Mouse (Mus musculus) liver, adult 2 months (tissue): ENCODE results near the gene Chd6. TPM values are rescaled to one million over a fixed set of nuclear protein-coding genes. Genes with fewer than 3 reads are reported as not detected.
A peak's percentile ranks its signal among the peaks of the same experiment; 100 is the strongest.

Experiments
- DNase-seq: peaks from one replicate; pipeline ENCODE4 v3.0.0-alpha.2; 2011; ENCODE audit warnings: low read depth, low spot score; ENCODE audit errors: extremely low read depth
- H3K27ac ChIP-seq: fragments of 200-500 bp; replicated peaks from 2 replicates; pipeline ENCODE4 v1.5.1; 2012; ENCODE audit warnings: low read depth, mild to moderate bottlenecking, control low read depth, inconsistent platforms, low read length; ENCODE audit not compliant: insufficient read depth
- H3K27me3 ChIP-seq: fragments of 200-500 bp; 2 replicates; pipeline ENCODE4 v1.6.1; 2012; ENCODE audit warnings: mild to moderate bottlenecking, moderate library complexity, low read length, inconsistent platforms; ENCODE audit not compliant: control insufficient read depth, insufficient read depth
- H3K36me3 ChIP-seq: fragments of 200-500 bp; 2 replicates; pipeline ENCODE4 v1.6.1; 2012; ENCODE audit warnings: low read length, inconsistent platforms; ENCODE audit not compliant: control insufficient read depth, insufficient read depth
- H3K4me1 ChIP-seq: fragments of 200-500 bp; 2 replicates; pipeline ENCODE4 v1.6.1; 2011; ENCODE audit warnings: low read length; ENCODE audit not compliant: control insufficient read depth, insufficient read depth
- H3K4me3 ChIP-seq: fragments of 200-500 bp; 2 replicates; pipeline ENCODE4 v1.5.1; 2011; ENCODE audit warnings: low read depth, mild to moderate bottlenecking, control low read depth, low read length, moderate library complexity; ENCODE audit not compliant: insufficient read depth
- H3K79me2 ChIP-seq: fragments of 200-500 bp; 2 replicates; pipeline ENCODE4 v1.6.1; 2012; ENCODE audit warnings: inconsistent platforms, mild to moderate bottlenecking, low read length, moderate library complexity; ENCODE audit not compliant: control insufficient read depth, insufficient read depth
- H3K9ac ChIP-seq: fragments of 200-500 bp; 2 replicates; pipeline ENCODE4 v1.6.1; 2012; ENCODE audit warnings: low read depth, mild to moderate bottlenecking, control low read depth, inconsistent platforms, low read length
- CTCF ChIP-seq: fragments of 200-500 bp; IDR thresholded peaks from 2 replicates; pipeline ENCODE4 v1.5.1; 2011; ENCODE audit warnings: low read depth, low read length, control low read depth
- POLR2A ChIP-seq: fragments of 200-500 bp; IDR thresholded peaks from 2 replicates; pipeline ENCODE4 v1.6.1; 2011; ENCODE audit warnings: low read length, control low read depth; ENCODE audit not compliant: insufficient read depth; ENCODE audit errors: extremely low read depth
- WGBS: fragments of 180-500 bp; shearing (Covaris S2); methylation state at CpG from one replicate; pipeline ENCODE4 v1.1.7; 2018; 5-methylcytosine and 5-hydroxymethylcytosine counted together
- polyA plus RNA-seq: library from polyadenylated mRNA; depleted of rRNA; stranded (reverse); fragments of >200 nt; gene quantifications from 2 replicates; pipeline ENCODE4 v1.2.3, GENCODE M21; 2012; rRNA removed
- total RNA-seq: library from RNA; depleted of rRNA; stranded (reverse); fragments of >200 nt; gene quantifications from 2 replicates; pipeline ENCODE4 v1.2.3, GENCODE M21; 2014; rRNA removed

The Chd6 gene
- total RNA-seq (12.5 and 13.6 TPM in 2 replicates), polyA plus RNA-seq (2.9 and 3.9 TPM in 2 replicates)

DNA sequence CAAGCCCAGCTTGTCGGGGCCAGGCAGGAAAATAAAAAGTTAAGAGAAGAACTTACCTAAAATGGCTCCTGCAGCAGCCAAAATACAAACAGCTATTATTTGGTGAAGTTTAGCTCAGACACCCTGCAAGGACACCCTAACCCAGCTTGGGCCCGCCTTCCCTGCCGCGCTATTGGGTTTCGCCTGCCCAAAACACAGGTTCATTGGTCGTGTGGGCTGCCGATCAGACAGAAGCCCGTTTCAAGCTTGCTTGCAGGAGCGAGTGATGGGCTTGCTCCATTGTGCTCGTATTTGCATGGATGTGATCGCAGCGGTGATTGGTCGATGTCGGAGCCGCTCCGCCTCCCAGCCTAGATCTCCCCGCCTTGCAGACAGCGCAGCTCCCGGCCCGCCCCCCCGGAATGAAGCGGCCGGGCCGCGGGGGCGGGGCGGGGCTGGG is at the start of gene Chd6:
Chd6 (minus strand) TSS at position 143 of the 439 bp plus-strand sequence.
- H3K36me3 ChIP-seq, result no peaks in the 10 kb centered on the region
- DNase-seq, result peak; percentile 98
- WGBS, result 2% methylated on average over 27 of the region's 27 CpGs
- H3K79me2 ChIP-seq, result peaks cover 16% of the 10 kb centered on the region; the same call in 1 of the 2 replicates
- 0 out of 2 replicates have a peak, but pooled peaks have one; percentile 11 for TF ChIP-seq POLR2A
- TF ChIP-seq CTCF, result no peak
- no peaks in the 10 kb centered on the region for H3K4me1 ChIP-seq
- peak within 1 kb of the TSS; percentile 48 for H3K27ac ChIP-seq
- peak within 1 kb of the TSS; percentile 77 for H3K4me3 ChIP-seq
- no peaks in the 10 kb centered on the region for H3K27me3 ChIP-seq
- H3K9ac ChIP-seq, result peak within 1 kb of the TSS; percentile 77

DNA sequence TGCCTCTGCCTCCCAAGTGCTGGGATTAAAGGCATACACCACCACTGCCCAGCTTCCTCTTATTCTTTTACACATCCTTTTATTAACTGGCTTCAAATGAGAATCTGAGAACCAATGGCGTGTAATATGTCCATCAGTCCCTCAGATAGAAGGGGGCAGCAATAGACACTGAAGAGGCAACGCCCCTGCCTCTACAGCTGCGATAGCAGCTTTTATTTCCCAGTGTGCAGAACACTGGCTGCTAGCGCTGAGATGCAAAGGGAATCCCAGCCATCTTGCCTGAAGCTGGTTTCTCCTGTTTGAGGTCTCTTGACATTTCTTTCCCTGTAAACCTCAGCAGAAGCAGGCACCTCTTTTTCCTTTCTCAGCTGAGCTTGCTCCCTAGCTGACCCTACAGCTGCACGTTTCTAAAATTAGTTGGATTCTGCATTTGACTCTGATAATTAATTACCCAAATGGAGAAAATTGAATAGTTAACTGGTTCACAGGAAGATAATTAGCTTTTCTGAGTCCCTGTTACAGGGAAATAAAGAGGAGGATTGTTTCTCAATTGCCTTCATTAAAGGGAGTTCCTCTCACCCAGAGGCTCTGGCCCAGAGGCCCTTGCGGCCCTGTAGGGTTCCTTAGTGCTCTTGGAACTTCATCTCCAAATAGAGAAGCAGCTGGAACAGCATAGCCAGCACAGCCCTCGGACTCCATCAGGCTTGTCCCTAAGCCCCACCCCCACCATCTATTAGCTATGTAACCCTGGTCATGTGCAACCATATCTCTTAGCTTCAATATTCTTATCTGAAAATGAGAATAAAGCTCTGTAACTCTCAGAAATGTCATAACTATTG is 41.3 kb upstream of the Chd6 start:
- no peak overlapping the region for H3K4me3 ChIP-seq
- no peaks in the 10 kb centered on the region for H3K79me2 ChIP-seq
- no peak for DNase-seq
- no peaks in the 10 kb centered on the region for H3K36me3 ChIP-seq
- no peak overlapping the region for H3K9ac ChIP-seq
- H3K27ac ChIP-seq, result no peak overlapping the region
- no peaks in the 10 kb centered on the region for H3K27me3 ChIP-seq
- TF ChIP-seq CTCF (no peak), POLR2A (no peak)
- WGBS, result 74% methylated on average over 7 of the region's 7 CpGs
- no peaks in the 10 kb centered on the region for H3K4me1 ChIP-seq

DNA sequence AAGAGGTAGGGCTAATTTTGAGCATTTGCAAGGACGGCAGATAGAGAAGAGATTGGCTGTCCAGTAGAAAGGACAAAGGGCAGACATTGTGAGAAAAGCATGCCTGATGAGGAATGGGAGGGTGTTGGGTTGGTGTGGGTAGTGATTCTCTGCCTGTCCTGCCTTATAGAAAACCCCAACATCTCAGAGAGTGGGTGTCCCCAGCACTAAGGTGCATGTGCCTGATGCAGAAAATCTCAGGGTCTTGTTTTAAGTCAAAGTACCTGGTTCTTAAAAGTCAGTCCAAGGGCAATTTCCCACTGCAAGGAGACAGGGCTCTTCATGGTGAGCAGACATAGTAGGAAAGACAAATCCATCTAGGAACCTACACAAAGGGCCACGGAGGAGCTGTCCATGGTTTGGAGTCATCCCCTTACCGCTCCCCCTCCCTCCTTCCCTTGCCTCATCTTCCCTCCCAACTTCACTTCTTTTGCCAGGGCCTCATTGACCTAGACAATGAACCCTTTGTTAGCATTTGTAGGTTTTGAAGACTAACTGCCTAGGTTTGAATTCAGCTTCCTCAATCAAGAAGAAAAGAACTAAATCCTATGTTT is 39.6 kb upstream of the Chd6 start:
- no peaks in the 10 kb centered on the region for H3K36me3 ChIP-seq
- no peaks in the 10 kb centered on the region for H3K27me3 ChIP-seq
- DNase-seq, result no peak
- H3K9ac ChIP-seq, result no peak overlapping the region
- H3K4me1 ChIP-seq, result no peaks in the 10 kb centered on the region
- no peak overlapping the region for H3K4me3 ChIP-seq
- TF ChIP-seq CTCF, result no peak
- no peak for TF ChIP-seq POLR2A
- no peak overlapping the region for H3K27ac ChIP-seq
- H3K79me2 ChIP-seq, result no peaks in the 10 kb centered on the region
- 70% methylated on average over 3 of the region's 3 CpGs for WGBS

DNA sequence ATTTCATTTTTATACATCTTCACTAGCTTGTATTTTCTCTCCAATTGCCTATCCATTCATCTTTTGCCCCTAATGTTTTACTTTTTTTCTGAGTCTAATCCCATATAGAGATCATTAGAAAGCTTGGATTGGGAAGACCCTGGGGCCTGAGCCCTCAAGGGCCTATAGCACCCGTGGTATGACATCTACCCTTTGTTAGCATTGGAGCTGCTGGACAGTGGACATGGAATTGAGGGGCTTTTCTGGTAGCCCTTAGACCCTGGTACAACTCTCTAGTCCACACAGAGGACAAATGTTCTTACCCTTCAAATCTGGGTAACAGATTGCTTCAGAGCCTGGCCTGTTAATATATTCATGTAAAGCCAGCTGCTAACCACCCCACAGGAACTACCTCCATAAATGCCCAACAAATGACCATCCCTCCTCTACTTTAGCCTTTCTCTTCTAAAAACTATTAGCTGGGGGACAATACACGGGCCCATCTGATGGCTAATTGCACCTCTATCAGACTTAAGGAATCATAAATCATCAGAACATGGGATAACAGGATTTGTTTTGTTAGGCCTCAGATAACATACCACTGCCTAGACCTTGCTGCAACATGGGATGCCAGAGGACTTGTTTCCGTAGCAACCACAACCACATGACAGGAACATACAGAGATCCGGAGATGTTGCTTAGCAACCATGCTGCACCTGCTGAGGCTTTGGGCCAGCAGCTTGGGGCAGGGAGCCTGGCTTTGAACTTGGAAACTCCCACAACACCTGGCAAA is 39.0 kb upstream of the Chd6 start:
- 74% methylated on average over 4 of the region's 4 CpGs for WGBS
- Histone ChIP-seq H3K79me2 (no peaks in the 10 kb centered on the region), H3K27ac (no peak overlapping the region), H3K4me1 (no peaks in the 10 kb centered on the region), H3K27me3 (no peaks in the 10 kb centered on the region), H3K36me3 (no peaks in the 10 kb centered on the region), H3K4me3 (no peak overlapping the region), H3K9ac (no peak overlapping the region)
- TF ChIP-seq CTCF (no peak), POLR2A (no peak)
- DNase-seq, result no peak

DNA sequence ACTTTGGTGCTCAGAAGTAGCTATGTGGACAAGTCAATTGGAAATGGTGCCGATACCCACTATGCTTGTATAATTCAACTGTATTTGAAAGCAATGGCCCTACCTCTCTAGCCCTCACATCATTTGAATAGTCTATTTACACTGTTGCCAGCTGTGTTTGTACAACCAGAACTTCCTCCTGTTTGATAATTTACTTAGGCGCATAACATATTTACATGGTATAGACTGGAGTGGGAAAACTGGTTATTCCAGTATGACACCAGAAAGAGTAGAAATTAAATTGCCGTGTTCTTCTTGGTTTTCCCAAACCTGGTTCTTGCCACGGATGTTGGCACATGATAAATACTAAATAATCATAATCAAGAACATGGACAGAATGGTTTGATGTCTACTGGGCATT is 35.9 kb upstream of the Chd6 start:
- Histone ChIP-seq H3K4me3 (no peak overlapping the region), H3K9ac (no peak overlapping the region), H3K36me3 (no peaks in the 10 kb centered on the region), H3K79me2 (no peaks in the 10 kb centered on the region), H3K27ac (no peak overlapping the region), H3K4me1 (no peaks in the 10 kb centered on the region), H3K27me3 (no peaks in the 10 kb centered on the region)
- DNase-seq, result no peak
- WGBS, result 40% methylated on average over 4 of the region's 4 CpGs
- TF ChIP-seq CTCF (no peak), POLR2A (no peak)
